Mouse (Mus musculus): Measurements from ENCODE around the gene Etv2. TPM values are rescaled to one million over a fixed set of nuclear protein-coding genes. Genes with fewer than 3 reads are reported as not detected.

The Etv2 gene
- total and polyA plus RNA-seq, 3 experiments: not detected

DNA sequence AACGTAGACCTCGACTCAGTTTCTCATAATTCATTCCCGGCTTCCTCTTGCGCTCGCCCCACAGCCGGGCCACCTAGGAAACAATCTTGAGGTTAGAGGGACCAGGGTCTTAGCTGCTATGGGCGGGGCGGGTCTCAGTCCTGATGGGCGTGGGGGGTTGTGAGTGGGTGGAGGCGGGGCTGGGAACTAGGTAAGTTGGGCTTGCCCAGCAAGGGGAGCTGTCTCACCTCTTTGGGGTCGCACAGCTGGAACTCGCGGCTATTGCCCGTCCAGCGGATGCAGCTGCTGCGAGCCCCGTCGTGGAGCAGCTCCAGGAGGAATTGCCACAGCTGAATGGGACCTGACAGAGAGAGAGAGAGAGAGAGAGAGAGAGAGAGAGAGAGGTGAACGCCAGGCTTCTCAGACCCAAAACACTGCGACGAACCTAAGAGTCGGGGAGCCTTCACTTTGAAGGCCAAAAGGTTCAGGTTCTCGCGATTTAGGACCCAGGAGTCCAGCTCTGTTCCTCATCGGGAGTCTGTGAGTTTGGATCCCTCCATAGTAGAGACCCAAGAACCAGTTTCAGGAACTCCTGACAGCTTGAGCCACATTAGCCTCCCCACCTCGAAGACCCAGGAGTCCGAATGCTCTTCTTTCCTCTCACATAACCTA is 1.8 kb downstream of the Etv2 start:
- peaks cover 12% of the 10 kb centered on the region for H3K4me1 ChIP-seq (ENCODE audit: insufficient read depth, low read depth, low read length)
- no peak for ATAC-seq (ENCODE audit: extremely low read depth, insufficient number of reproducible peaks, low FRiP score, poor library complexity, severe bottlenecking)
- no peak for DNase-seq (ENCODE audit: low spot score)
- no peak overlapping the region for H3K4me3 ChIP-seq (ENCODE audit: low read depth, low read length)
- TF ChIP-seq POLR2AphosphoS5 (IDR thresholded peaks at IDR 0.05; ENCODE audit: insufficient replicate concordance, low read depth, low read length) (no peak), GATA2 (IDR thresholded peaks at IDR 0.05; ENCODE audit: borderline replicate concordance, low read depth, low read length) (no peak), GATA1 (IDR thresholded peaks at IDR 0.05; ENCODE audit: borderline replicate concordance, low read length) (no peak), CTCF (IDR thresholded peaks at IDR 0.05; ENCODE audit: low read depth, low read length) (no peak), TAL1 (conservative IDR thresholded peaks at IDR 0.05; ENCODE audit: low read depth, low read length) (no peak)
- no peaks in the 10 kb centered on the region for H3K9me3 ChIP-seq (replicated peaks)
- H3K27me3 ChIP-seq (ENCODE audit: insufficient read depth, low read length): peaks cover 49% of the 10 kb centered on the region
- no peaks in the 10 kb centered on the region for H3K36me3 ChIP-seq (replicated peaks)

DNA sequence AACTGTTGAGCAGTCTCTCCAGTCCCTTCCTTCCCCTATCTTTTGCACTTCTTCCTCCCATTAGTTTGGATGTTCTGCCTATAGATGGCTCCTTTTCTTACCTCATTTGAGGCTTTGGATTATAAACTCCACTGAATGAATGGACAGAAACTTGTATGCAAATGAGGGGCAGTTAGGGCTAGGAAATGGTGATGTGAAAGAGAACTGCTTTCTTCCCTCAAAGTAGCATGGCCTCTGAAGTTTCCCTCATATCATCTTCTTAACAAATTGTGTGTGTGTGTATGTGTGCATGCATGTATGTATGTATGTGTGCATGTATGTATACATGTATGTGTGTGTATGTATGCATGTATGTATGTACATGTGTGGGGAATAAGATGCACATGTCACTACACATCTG is 6.6 kb downstream of the Etv2 start:
- peaks cover 9% of the 10 kb centered on the region for H3K36me3 ChIP-seq (replicated peaks)
- TF ChIP-seq TAL1 (conservative IDR thresholded peaks at IDR 0.05; ENCODE audit: low read depth, low read length) (no peak), GATA1 (IDR thresholded peaks at IDR 0.05; ENCODE audit: borderline replicate concordance, low read length) (no peak), POLR2AphosphoS5 (IDR thresholded peaks at IDR 0.05; ENCODE audit: insufficient replicate concordance, low read depth, low read length) (no peak)
- no peak for ATAC-seq (ENCODE audit: extremely low read depth, insufficient number of reproducible peaks, low FRiP score, poor library complexity, severe bottlenecking)
- no peak overlapping the region for H3K4me3 ChIP-seq (ENCODE audit: low read depth, low read length)
- peaks cover 12% of the 10 kb centered on the region for H3K4me1 ChIP-seq (ENCODE audit: insufficient read depth, low read depth, low read length)
- no peaks in the 10 kb centered on the region for H3K9me3 ChIP-seq (replicated peaks)
- H3K27me3 ChIP-seq (ENCODE audit: insufficient read depth, low read length): peaks cover 26% of the 10 kb centered on the region
- DNase-seq (ENCODE audit: low spot score): no peak

DNA sequence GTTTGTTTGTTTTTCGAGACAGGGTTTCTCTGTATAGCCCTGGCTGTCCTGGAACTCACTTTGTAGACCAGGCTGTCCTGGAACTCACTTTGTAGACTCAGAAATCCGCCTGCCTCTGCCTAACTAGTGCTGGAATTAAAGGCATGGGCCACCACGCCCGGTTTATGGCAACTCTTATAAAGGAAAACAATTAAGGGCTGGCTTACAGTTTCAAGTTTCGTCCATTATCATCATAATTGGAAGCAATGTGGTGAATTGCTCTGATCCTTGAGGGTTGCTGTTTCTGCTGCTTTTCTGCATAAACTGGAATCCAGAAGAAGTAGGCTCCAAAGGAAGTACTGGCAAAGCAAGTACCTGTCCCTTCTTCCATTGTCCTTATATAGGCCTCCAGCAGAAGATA is 9.0 kb downstream of the Etv2 start:
- Histone ChIP-seq H3K4me1 (ENCODE audit: insufficient read depth, low read depth, low read length) (peaks cover 20% of the 10 kb centered on the region), H3K9me3 (replicated peaks) (no peaks in the 10 kb centered on the region), H3K27me3 (ENCODE audit: insufficient read depth, low read length) (peaks cover 15% of the 10 kb centered on the region; the same call in 1 of the 2 replicates), H3K36me3 (replicated peaks) (peaks cover 29% of the 10 kb centered on the region), H3K4me3 (ENCODE audit: low read depth, low read length) (no peak overlapping the region)
- DNase-seq (ENCODE audit: low spot score) (no peak), ATAC-seq (ENCODE audit: extremely low read depth, insufficient number of reproducible peaks, low FRiP score, poor library complexity, severe bottlenecking) (no peak)
- TF ChIP-seq GATA1 (IDR thresholded peaks at IDR 0.05; ENCODE audit: borderline replicate concordance, low read length): no peak
- TF ChIP-seq CTCF (IDR thresholded peaks at IDR 0.05; ENCODE audit: low read depth, low read length): no peak
- TF ChIP-seq TAL1 (conservative IDR thresholded peaks at IDR 0.05; ENCODE audit: low read depth, low read length): no peak
- TF ChIP-seq GATA2 (IDR thresholded peaks at IDR 0.05; ENCODE audit: borderline replicate concordance, low read depth, low read length): no peak
- TF ChIP-seq POLR2AphosphoS5 (IDR thresholded peaks at IDR 0.05; ENCODE audit: insufficient replicate concordance, low read depth, low read length): no peak

DNA sequence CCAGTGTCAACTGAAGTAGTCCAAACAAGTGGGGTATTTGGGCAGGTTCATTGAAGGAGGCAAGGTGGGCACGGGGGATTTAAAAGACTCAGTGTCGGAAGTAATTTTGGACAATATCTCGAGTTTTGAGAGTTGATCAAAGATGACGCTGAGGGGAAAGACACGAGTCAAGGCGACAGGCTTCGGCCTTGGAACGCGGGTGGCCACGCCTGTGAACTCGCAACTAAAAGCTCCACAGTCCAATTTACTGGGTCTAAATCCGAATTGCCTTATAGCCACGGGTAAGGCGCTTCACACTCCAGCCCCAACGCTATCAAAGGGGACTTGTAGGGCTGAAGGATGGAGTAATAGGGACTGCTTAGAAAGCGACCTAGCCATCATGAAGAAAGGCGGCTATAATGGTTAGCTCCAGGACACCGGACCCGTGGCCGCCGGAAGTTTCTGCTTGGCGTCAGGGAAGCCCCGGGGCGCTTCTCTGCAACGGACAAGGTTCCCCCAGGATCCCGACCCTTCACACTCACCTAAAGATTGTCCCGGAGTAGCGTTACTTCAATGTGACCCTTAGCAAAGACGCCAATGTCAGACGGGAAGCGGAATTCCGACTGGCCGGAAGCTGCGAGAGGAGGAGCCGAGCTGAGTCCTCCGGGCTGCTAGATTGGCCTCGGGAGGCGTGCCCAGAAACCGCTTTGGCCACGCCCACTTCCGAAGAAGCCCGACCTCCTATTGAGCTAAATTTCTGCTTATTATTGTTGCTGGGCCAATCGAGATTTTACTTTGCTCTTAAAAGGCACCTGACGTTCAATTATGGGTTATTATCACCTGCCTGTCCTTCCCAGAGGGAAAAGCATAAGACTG is 9.9 kb downstream of the Etv2 start, which contains the start of gene Cox6b1:
TSS of gene Cox6b1 (minus strand) at position 622 of the 855 bp plus-strand sequence.
- ATAC-seq (ENCODE audit: extremely low read depth, insufficient number of reproducible peaks, low FRiP score, poor library complexity, severe bottlenecking) (peak; percentile 84), DNase-seq (ENCODE audit: low spot score) (peak; percentile 67)
- H3K4me3 ChIP-seq (ENCODE audit: low read depth, low read length): peak within 1 kb of the TSS; percentile 79
- peaks cover 37% of the 10 kb centered on the region for H3K36me3 ChIP-seq (replicated peaks)
- TF ChIP-seq TAL1 (conservative IDR thresholded peaks at IDR 0.05; ENCODE audit: low read depth, low read length): no peak
- no peak for TF ChIP-seq GATA1 (IDR thresholded peaks at IDR 0.05; ENCODE audit: borderline replicate concordance, low read length)
- no peak for TF ChIP-seq GATA2 (IDR thresholded peaks at IDR 0.05; ENCODE audit: borderline replicate concordance, low read depth, low read length)
- no peak for TF ChIP-seq POLR2AphosphoS5 (IDR thresholded peaks at IDR 0.05; ENCODE audit: insufficient replicate concordance, low read depth, low read length)
- no peak for TF ChIP-seq CTCF (IDR thresholded peaks at IDR 0.05; ENCODE audit: low read depth, low read length)
- peaks cover 25% of the 10 kb centered on the region for H3K4me1 ChIP-seq (ENCODE audit: insufficient read depth, low read depth, low read length)
- H3K27me3 ChIP-seq (ENCODE audit: insufficient read depth, low read length): peaks cover 11% of the 10 kb centered on the region; the same call in 1 of the 2 replicates
- no peaks in the 10 kb centered on the region for H3K9me3 ChIP-seq (replicated peaks)

DNA sequence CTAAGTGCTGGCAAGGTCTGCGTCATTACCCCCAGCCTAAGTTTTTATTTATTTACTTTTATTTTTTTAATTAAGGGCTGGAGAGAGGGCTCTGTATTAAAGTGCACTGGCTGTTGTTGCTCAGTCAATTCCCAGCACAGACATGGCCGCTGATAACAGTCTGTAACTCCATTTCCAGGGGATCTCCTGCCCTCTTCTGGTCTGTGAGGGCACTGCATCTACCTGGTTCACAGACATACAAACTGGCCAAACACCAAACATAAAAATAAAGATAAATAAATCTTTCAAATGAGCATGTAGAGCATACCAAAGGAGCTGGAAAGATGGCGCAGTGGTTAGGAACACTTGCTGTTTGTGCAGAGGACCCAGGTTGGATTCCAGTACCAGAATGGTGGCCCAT is 16.4 kb downstream of the Etv2 start:
- H3K4me3 ChIP-seq (ENCODE audit: low read depth, low read length): no peak overlapping the region
- H3K36me3 ChIP-seq (replicated peaks): peaks cover 86% of the 10 kb centered on the region
- peaks cover 30% of the 10 kb centered on the region for H3K4me1 ChIP-seq (ENCODE audit: insufficient read depth, low read depth, low read length)
- no peaks in the 10 kb centered on the region for H3K9me3 ChIP-seq (replicated peaks)
- ATAC-seq (ENCODE audit: extremely low read depth, insufficient number of reproducible peaks, low FRiP score, poor library complexity, severe bottlenecking): 0 out of 2 replicates have a peak, but pooled peaks have one; percentile 15
- DNase-seq (ENCODE audit: low spot score): no peak
- TF ChIP-seq CTCF (IDR thresholded peaks at IDR 0.05; ENCODE audit: low read depth, low read length) (peak; percentile 43), GATA1 (IDR thresholded peaks at IDR 0.05; ENCODE audit: borderline replicate concordance, low read length) (no peak), TAL1 (conservative IDR thresholded peaks at IDR 0.05; ENCODE audit: low read depth, low read length) (no peak)
- no peaks in the 10 kb centered on the region for H3K27me3 ChIP-seq (ENCODE audit: insufficient read depth, low read length)

DNA sequence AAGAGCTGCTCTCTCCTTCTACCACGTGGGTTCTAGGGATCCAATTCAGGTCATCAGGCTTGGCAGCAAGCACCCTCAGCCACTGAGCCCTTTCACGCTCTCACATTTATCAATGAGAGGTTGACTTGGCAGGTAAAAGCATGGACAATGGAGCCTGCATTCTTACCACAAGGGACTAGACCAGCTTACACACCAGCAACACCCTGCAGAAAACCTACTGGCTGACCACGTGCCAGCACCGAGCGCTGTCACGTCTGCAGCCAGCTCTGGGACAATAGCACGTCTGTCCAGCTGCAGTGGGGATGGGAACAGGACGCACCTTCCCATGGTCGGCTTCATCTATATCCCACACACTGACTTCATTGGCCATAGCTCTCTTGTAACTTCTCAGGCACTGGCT is 17.0 kb downstream of the Etv2 start:
- Histone ChIP-seq H3K9me3 (replicated peaks) (no peaks in the 10 kb centered on the region), H3K36me3 (replicated peaks) (peaks cover 83% of the 10 kb centered on the region), H3K4me1 (ENCODE audit: insufficient read depth, low read depth, low read length) (peaks cover 29% of the 10 kb centered on the region), H3K27me3 (ENCODE audit: insufficient read depth, low read length) (no peaks in the 10 kb centered on the region), H3K4me3 (ENCODE audit: low read depth, low read length) (no peak overlapping the region)
- ATAC-seq (ENCODE audit: extremely low read depth, insufficient number of reproducible peaks, low FRiP score, poor library complexity, severe bottlenecking) (no peak), DNase-seq (ENCODE audit: low spot score) (no peak)
- TF ChIP-seq GATA1 (IDR thresholded peaks at IDR 0.05; ENCODE audit: borderline replicate concordance, low read length) (no peak), POLR2AphosphoS5 (IDR thresholded peaks at IDR 0.05; ENCODE audit: insufficient replicate concordance, low read depth, low read length) (no peak), GATA2 (IDR thresholded peaks at IDR 0.05; ENCODE audit: borderline replicate concordance, low read depth, low read length) (no peak), TAL1 (conservative IDR thresholded peaks at IDR 0.05; ENCODE audit: low read depth, low read length) (no peak)
